Mouse (Mus musculus): Measurements from ENCODE around the gene Nxph4.

- TF ChIP-seq CTCF (IDR thresholded peaks at IDR 0.05; ENCODE audit: low read depth) (no peak), EP300 (IDR thresholded peaks at IDR 0.05; ENCODE audit: low read depth) (no peak)
Observed at GRCm38 (mm10) chr10:127577982-127578381, 43.6 kb upstream of the Nxph4 start.
